Mouse (Mus musculus) cerebellum, postnatal 10 days (tissue): ENCODE data around the gene Gm3233.
"Not testable (repeated sequence)": the region's sequence is repeated elsewhere in the genome, so short reads cannot be mapped to it uniquely, and the experiment has no call there.

Experiments used
- DNase-seq, 2 experiments: peaks; one replicate each; pipeline ENCODE4 v3.0.0; 2021; ENCODE audit warnings: mixed read lengths in 2 of 2

The Gm3233 gene

DNA sequence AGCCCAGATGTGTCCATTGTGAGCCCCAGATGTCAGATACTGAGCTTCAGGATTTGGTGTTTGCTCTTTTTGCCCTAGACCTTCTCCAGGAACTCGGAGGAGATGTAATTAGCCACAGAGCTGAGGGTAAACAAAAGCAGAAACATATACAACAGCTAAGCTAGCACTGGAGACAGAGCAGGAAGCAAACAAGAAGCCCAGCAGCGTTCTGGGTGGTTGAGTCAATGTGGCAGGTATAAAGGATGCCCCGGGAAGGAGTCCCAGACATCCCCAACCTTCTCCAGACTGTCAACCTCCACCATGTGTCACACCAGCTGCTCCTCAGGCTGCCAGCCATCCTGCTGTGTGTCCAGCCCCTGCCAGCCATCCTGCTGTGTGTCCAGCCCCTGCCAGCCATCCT is 33.3 kb downstream of the Gm3233 start, which contains the start of gene Gm10100:
Gene Gm10100, plus strand, starts transcription at position 301 of the 400 bp plus-strand sequence.
- peak in 1 of 2 experiments; percentile 25 for DNase-seq

DNA sequence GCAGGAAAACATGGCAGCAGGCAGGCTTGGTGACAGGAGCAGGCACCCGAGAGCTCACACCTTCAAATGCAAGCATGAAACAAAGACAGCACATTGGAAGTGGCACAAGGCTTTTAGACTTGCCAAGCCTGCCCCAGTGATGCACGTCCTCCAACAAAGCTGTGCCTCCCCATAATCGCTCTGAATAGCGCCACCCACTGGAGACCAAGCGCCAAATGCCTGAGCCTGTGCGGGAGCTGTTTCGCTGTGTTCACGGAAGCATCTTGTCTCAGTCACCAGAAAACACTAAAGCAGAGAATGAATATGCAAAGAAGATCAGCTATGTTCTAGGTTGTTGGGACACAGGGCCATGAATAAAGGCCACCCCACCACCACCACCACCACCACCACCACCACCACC is 34.6 kb downstream of the Gm3233 start:
- DNase-seq: no peak

GRCm38 (mm10) chr10:77720299-77720698 is 39.2 kb downstream of the Gm3233 start, which contains the start of gene Krtap12-1:
Krtap12-1 (plus strand) TSS chr10:77720599.
- DNase-seq: not testable (repeated sequence)

DNA sequence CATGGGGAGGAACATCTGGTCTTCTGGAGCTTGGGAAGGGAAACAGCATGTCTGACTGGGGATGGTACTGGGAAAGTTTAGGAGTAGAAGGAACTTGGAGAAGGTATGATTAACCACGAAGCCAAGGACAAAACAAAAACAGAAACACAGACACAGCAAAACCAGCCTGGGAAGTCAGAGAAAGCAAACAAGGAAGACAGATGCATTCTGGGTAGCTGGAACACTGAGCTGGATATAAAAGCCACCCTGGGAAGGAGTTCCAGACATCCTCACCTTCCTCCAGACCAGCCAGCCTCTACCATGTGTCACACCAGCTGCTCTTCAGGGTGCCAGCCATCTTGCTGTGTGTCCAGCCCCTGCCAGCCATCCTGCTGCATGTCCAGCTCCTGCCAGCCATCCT is 44.0 kb downstream of the Gm3233 start, which contains the start of gene Gm10142:
Gene Gm10142, plus strand, starts transcription at position 301 of the 400 bp plus-strand sequence.
- no peak for DNase-seq

- no peak for DNase-seq
These were observed 45.7 kb downstream of the Gm3233 start for GRCm38 (mm10) chr10:77713734-77714133.

GRCm38 (mm10) chr10:77711157-77711556 is 48.3 kb downstream of the Gm3233 start, which contains the start of gene Gm10024:
Gm10024 (plus strand) TSS chr10:77711457.
- not testable (repeated sequence) for DNase-seq

GRCm38 (mm10) chr10:77709831-77710230 is 49.7 kb downstream of the Gm3233 start:
- DNase-seq: no peak
